Mouse (Mus musculus): Measurements from ENCODE around the gene Pim3. TPM values are rescaled to one million over a fixed set of nuclear protein-coding genes. Genes with fewer than 3 reads are reported as not detected.
A peak's percentile ranks its signal among the peaks of the same experiment; 100 is the strongest.

The Pim3 gene
- total and polyA plus RNA-seq, 2 experiments from 2014 or later, result 65.2 to 70.6 TPM

- WGBS, result 3% methylated on average over 36 of the region's 39 CpGs
- peak overlapping the region; percentile 54 for H3K4me3 ChIP-seq (ENCODE audit: low read depth, low read length)
These were observed 24.6 kb upstream of the Pim3 start for GRCm38 (mm10) chr15:88837199-88837932.

GRCm38 (mm10) chr15:88837977-88838376 lies 24.0 kb upstream of the Pim3 start:
- no peaks in the 10 kb centered on the region for H3K36me3 ChIP-seq (ENCODE audit: insufficient read depth)
- DNase-seq (peak; percentile 52), ATAC-seq (no peak)
- no peaks in the 10 kb centered on the region for H3K9me3 ChIP-seq (ENCODE audit: low read length)
- peaks cover 19% of the 10 kb centered on the region for H3K4me1 ChIP-seq (ENCODE audit: insufficient read depth)
- peak overlapping the region; percentile 77 for H3K27ac ChIP-seq (ENCODE audit: low read depth, low read length)
- peak overlapping the region; percentile 88 for H3K4me2 ChIP-seq (ENCODE audit: low read depth)
- no peak for TF ChIP-seq CTCF (IDR thresholded peaks at IDR 0.05; ENCODE audit: low read depth)
- WGBS, result 1% methylated on average over 11 of the region's 11 CpGs
- peak overlapping the region; percentile 72 for H3K9ac ChIP-seq
- H3K4me3 ChIP-seq (ENCODE audit: low read depth, low read length), result peak overlapping the region; percentile 54
- no peaks in the 10 kb centered on the region for H3K27me3 ChIP-seq (ENCODE audit: insufficient read depth, low read length)

More at GRCm38 (mm10) chr15:88837199-88837932, 24.6 kb upstream of the Pim3 start:
- peak overlapping the region; percentile 88 for H3K4me2 ChIP-seq (ENCODE audit: low read depth)
- H3K27me3 ChIP-seq (ENCODE audit: insufficient read depth, low read length), result no peaks in the 10 kb centered on the region
- peak; percentile 53 for TF ChIP-seq CTCF (IDR thresholded peaks at IDR 0.05; ENCODE audit: low read depth)
- ATAC-seq (peak; percentile 91), DNase-seq (peak; percentile 84)
- H3K27ac ChIP-seq (ENCODE audit: low read depth, low read length), result peak overlapping the region; percentile 77
- H3K9me3 ChIP-seq (ENCODE audit: low read length), result no peaks in the 10 kb centered on the region
- no peaks in the 10 kb centered on the region for H3K36me3 ChIP-seq (ENCODE audit: insufficient read depth)
- H3K9ac ChIP-seq, result peak overlapping the region; percentile 72
- H3K4me1 ChIP-seq (ENCODE audit: insufficient read depth), result peaks cover 19% of the 10 kb centered on the region

- Histone ChIP-seq H3K4me1 (ENCODE audit: insufficient read depth) (peaks cover 19% of the 10 kb centered on the region), H3K9ac (no peak overlapping the region), H3K4me2 (ENCODE audit: low read depth) (no peak overlapping the region), H3K36me3 (ENCODE audit: insufficient read depth) (no peaks in the 10 kb centered on the region), H3K27ac (ENCODE audit: low read depth, low read length) (peak overlapping the region; percentile 45; the same call in 1 of the 2 replicates), H3K4me3 (ENCODE audit: low read depth, low read length) (no peak overlapping the region), H3K9me3 (ENCODE audit: low read length) (no peaks in the 10 kb centered on the region), H3K27me3 (ENCODE audit: insufficient read depth, low read length) (no peaks in the 10 kb centered on the region)
- DNase-seq (peak; percentile 51), ATAC-seq (peak; percentile 66)
- TF ChIP-seq CTCF (IDR thresholded peaks at IDR 0.05; ENCODE audit: low read depth), result no peak
- 18% methylated on average over 9 of the region's 9 CpGs for WGBS
These were observed 22.7 kb upstream of the Pim3 start for GRCm38 (mm10) chr15:88839271-88839670.

GRCm38 (mm10) chr15:88840126-88840525 lies 21.9 kb upstream of the Pim3 start:
- DNase-seq (no peak), ATAC-seq (no peak)
- no peaks in the 10 kb centered on the region for H3K36me3 ChIP-seq (ENCODE audit: insufficient read depth)
- H3K27me3 ChIP-seq (ENCODE audit: insufficient read depth, low read length), result no peaks in the 10 kb centered on the region
- no peak overlapping the region for H3K9ac ChIP-seq
- no peaks in the 10 kb centered on the region for H3K9me3 ChIP-seq (ENCODE audit: low read length)
- 58% methylated on average over 10 of the region's 10 CpGs for WGBS
- TF ChIP-seq CTCF (IDR thresholded peaks at IDR 0.05; ENCODE audit: low read depth), result no peak
- no peak overlapping the region for H3K4me2 ChIP-seq (ENCODE audit: low read depth)
- 0 out of 2 replicates have a peak overlapping the region, but pooled peaks have one; percentile 45 for H3K27ac ChIP-seq (ENCODE audit: low read depth, low read length)
- H3K4me1 ChIP-seq (ENCODE audit: insufficient read depth), result peaks cover 19% of the 10 kb centered on the region
- H3K4me3 ChIP-seq (ENCODE audit: low read depth, low read length), result no peak overlapping the region

GRCm38 (mm10) chr15:88841160-88841559 lies 20.8 kb upstream of the Pim3 start:
- no peak overlapping the region for H3K4me2 ChIP-seq (ENCODE audit: low read depth)
- WGBS, result 76% methylated on average over 2 of the region's 2 CpGs

GRCm38 (mm10) chr15:88841580-88842299 lies 20.2 kb upstream of the Pim3 start:
- ATAC-seq, result no peak
- no peak overlapping the region for H3K27ac ChIP-seq (ENCODE audit: low read depth, low read length)

More at GRCm38 (mm10) chr15:88841160-88841559, 20.8 kb upstream of the Pim3 start:
- Histone ChIP-seq H3K9me3 (ENCODE audit: low read length) (no peaks in the 10 kb centered on the region), H3K27ac (ENCODE audit: low read depth, low read length) (no peak overlapping the region), H3K4me3 (ENCODE audit: low read depth, low read length) (no peak overlapping the region), H3K27me3 (ENCODE audit: insufficient read depth, low read length) (no peaks in the 10 kb centered on the region), H3K9ac (no peak overlapping the region), H3K4me1 (ENCODE audit: insufficient read depth) (peaks cover 19% of the 10 kb centered on the region), H3K36me3 (ENCODE audit: insufficient read depth) (no peaks in the 10 kb centered on the region)
- TF ChIP-seq CTCF (IDR thresholded peaks at IDR 0.05; ENCODE audit: low read depth), result no peak
- no peak for ATAC-seq
- DNase-seq, result no peak

GRCm38 (mm10) chr15:88842300-88842673 lies 19.7 kb upstream of the Pim3 start:
- no peak for TF ChIP-seq CTCF (IDR thresholded peaks at IDR 0.05; ENCODE audit: low read depth)
- H3K27me3 ChIP-seq (ENCODE audit: insufficient read depth, low read length), result no peaks in the 10 kb centered on the region
- H3K9me3 ChIP-seq (ENCODE audit: low read length), result no peaks in the 10 kb centered on the region
- WGBS, result 89% methylated on average over 3 of the region's 3 CpGs
- H3K4me3 ChIP-seq (ENCODE audit: low read depth, low read length), result no peak overlapping the region
- no peaks in the 10 kb centered on the region for H3K36me3 ChIP-seq (ENCODE audit: insufficient read depth)
- H3K4me2 ChIP-seq (ENCODE audit: low read depth), result no peak overlapping the region
- H3K9ac ChIP-seq, result no peak overlapping the region
- DNase-seq (no peak), ATAC-seq (no peak)
- H3K27ac ChIP-seq (ENCODE audit: low read depth, low read length), result no peak overlapping the region
- peaks cover 14% of the 10 kb centered on the region for H3K4me1 ChIP-seq (ENCODE audit: insufficient read depth)

More at GRCm38 (mm10) chr15:88841580-88842299, 20.2 kb upstream of the Pim3 start:
- no peak for DNase-seq
- Histone ChIP-seq H3K36me3 (ENCODE audit: insufficient read depth) (no peaks in the 10 kb centered on the region), H3K27me3 (ENCODE audit: insufficient read depth, low read length) (no peaks in the 10 kb centered on the region), H3K9ac (no peak overlapping the region), H3K4me2 (ENCODE audit: low read depth) (no peak overlapping the region), H3K4me3 (ENCODE audit: low read depth, low read length) (no peak overlapping the region), H3K9me3 (ENCODE audit: low read length) (no peaks in the 10 kb centered on the region), H3K4me1 (ENCODE audit: insufficient read depth) (peaks cover 15% of the 10 kb centered on the region)
- 66% methylated on average over 3 of the region's 3 CpGs for WGBS
- no peak for TF ChIP-seq CTCF (IDR thresholded peaks at IDR 0.05; ENCODE audit: low read depth)
